Mouse (Mus musculus) liver, adult 2 months (tissue): ENCODE measurements at regions not wholly inside any gene's neighbourhood (a gene's known extent, or its start where the extent isn't known, plus 50 kb on each side); places are given as distances from the start of the nearest gene placed in this dataset.

Source experiments
- CTCF ChIP-seq: fragments of 200-500 bp; IDR thresholded peaks from 2 replicates; pipeline ENCODE4 v1.5.1; 2011; ENCODE audit warnings: low read depth, low read length, control low read depth
- POLR2A ChIP-seq: fragments of 200-500 bp; IDR thresholded peaks from 2 replicates; pipeline ENCODE4 v1.6.1; 2011; ENCODE audit warnings: low read length, control low read depth; ENCODE audit not compliant: insufficient read depth; ENCODE audit errors: extremely low read depth

DNA sequence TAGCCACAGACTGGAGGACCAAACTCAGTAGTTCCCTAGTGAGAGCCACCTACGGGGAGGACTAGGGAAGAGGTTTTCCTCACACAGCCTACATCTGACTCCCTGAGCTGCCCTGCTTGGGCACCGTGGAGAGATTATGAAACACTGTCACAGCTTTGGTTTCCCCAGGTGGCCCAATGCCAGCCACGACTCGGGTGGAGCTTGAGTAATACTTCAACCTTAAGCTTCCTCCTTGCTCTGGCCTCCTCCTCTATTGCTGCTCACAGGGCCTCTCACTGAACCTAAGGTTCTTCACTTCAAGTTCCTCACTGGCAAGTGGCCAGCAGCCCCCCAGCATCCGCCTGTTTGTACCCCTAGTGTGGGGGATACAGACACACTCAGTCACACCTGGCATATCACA lies 224.9 kb upstream of the Rpl38 start:
- TF ChIP-seq CTCF (no peak), POLR2A (no peak)
